Comparison of ENCODE assay signal across 25 mouse cellular contexts in genomic region chr12:69414826-69415572, GRCm38 (mm10). TPM values are rescaled to one million over a fixed set of nuclear protein-coding genes. Genes with fewer than 3 reads are reported as not detected.
DNase-seq lines count a peak whose midpoint lies in the region; ATAC-seq and TF ChIP-seq lines count a peak whose summit lies in the region.
"Had no signal": no experiment of that assay in that cellular context is flagged by ENCODE, and none has a peak within 500 bp of the region (broad histone marks: within the 10 kb centered on the region; RNA-seq: fewer than 3 reads in every experiment).

No protein-coding gene starts in this region.

- no peak overlapping the region for H3K9ac ChIP-seq in intestine, postnatal 0 days (ENCODE audit: low read depth, low read length)
- no peak overlapping the region for H3K9ac ChIP-seq in forebrain, embryonic 16.5 days (replicated peaks; ENCODE audit: low read depth, low read length)
- no peak overlapping the region for H3K9ac ChIP-seq in forebrain, postnatal 0 days
- H3K9ac ChIP-seq: embryonic facial prominence, embryonic 15.5 days; hindbrain, embryonic 14.5 days; liver, embryonic 13.5 days; lung, embryonic 15.5 days; neural tube, embryonic 13.5 days had no signal

- H3K9me3 ChIP-seq in intestine, postnatal 0 days (ENCODE audit: control insufficient read depth): no peaks in the 10 kb centered on the region
- H3K9me3 ChIP-seq in forebrain, embryonic 16.5 days (ENCODE audit: control insufficient read depth, low read length): no peaks in the 10 kb centered on the region
- no peaks in the 10 kb centered on the region for H3K9me3 ChIP-seq in forebrain, postnatal 0 days (ENCODE audit: low read length)
- H3K9me3 ChIP-seq: embryonic facial prominence, embryonic 15.5 days; liver, embryonic 13.5 days; lung, embryonic 15.5 days; megakaryocyte, embryonic 14.5 days; neural tube, embryonic 13.5 days had no signal

- no peaks in the 10 kb centered on the region for H3K27me3 ChIP-seq in intestine, postnatal 0 days (replicated peaks; ENCODE audit: control insufficient read depth, insufficient read depth, low read length)
- no peaks in the 10 kb centered on the region for H3K27me3 ChIP-seq in forebrain, embryonic 16.5 days (replicated peaks; ENCODE audit: control insufficient read depth, insufficient read depth, low read length)
- H3K27me3 ChIP-seq in forebrain, postnatal 0 days (ENCODE audit: insufficient read depth, low read length): no peaks in the 10 kb centered on the region
- H3K27me3 ChIP-seq: embryonic facial prominence, embryonic 15.5 days; liver, embryonic 13.5 days; lung, embryonic 15.5 days; neural tube, embryonic 13.5 days had no signal

- no peak for TF ChIP-seq CTCF in intestine, postnatal 0 days (IDR thresholded peaks at IDR 0.05; ENCODE audit: low read depth)
- TF ChIP-seq CTCF in forebrain, postnatal 0 days (IDR thresholded peaks at IDR 0.05; ENCODE audit: low read depth): no peak

- H3K4me3 ChIP-seq in intestine, postnatal 0 days (ENCODE audit: low read depth, low read length): no peak overlapping the region
- no peak overlapping the region for H3K4me3 ChIP-seq in forebrain, embryonic 16.5 days (replicated peaks; ENCODE audit: low read length)
- H3K4me3 ChIP-seq in forebrain, postnatal 0 days (ENCODE audit: low read depth, low read length): no peak overlapping the region
- H3K4me3 ChIP-seq: embryonic facial prominence, embryonic 15.5 days; heart, adult 2 months; liver, embryonic 13.5 days; lung, embryonic 15.5 days; megakaryocyte, embryonic 14.5 days; neural tube, embryonic 13.5 days had no signal

- H3K36me3 ChIP-seq in intestine, postnatal 0 days (ENCODE audit: control insufficient read depth, insufficient read depth): no peaks in the 10 kb centered on the region
- H3K36me3 ChIP-seq in forebrain, embryonic 16.5 days (ENCODE audit: control insufficient read depth, insufficient read depth): no peaks in the 10 kb centered on the region
- H3K36me3 ChIP-seq in forebrain, postnatal 0 days (ENCODE audit: insufficient read depth): no peaks in the 10 kb centered on the region
- H3K36me3 ChIP-seq: embryonic facial prominence, embryonic 15.5 days; liver, embryonic 13.5 days; lung, embryonic 15.5 days; neural tube, embryonic 13.5 days had no signal

- no peak overlapping the region for H3K27ac ChIP-seq in intestine, postnatal 0 days (ENCODE audit: low read depth, low read length)
- no peak overlapping the region for H3K27ac ChIP-seq in forebrain, embryonic 16.5 days (ENCODE audit: low read length)
- no peak overlapping the region for H3K27ac ChIP-seq in forebrain, postnatal 0 days (ENCODE audit: low read depth, low read length)
- H3K27ac ChIP-seq: embryonic facial prominence, embryonic 15.5 days; heart, adult 2 months; hindbrain, embryonic 14.5 days; kidney, postnatal 0 days; liver, embryonic 13.5 days; lung, embryonic 15.5 days; neural tube, embryonic 13.5 days; stomach, postnatal 0 days had no signal

- no peaks in the 10 kb centered on the region for H3K4me1 ChIP-seq in intestine, postnatal 0 days (replicated peaks; ENCODE audit: control insufficient read depth, insufficient read depth, low read length)
- H3K4me1 ChIP-seq in forebrain, embryonic 16.5 days (replicated peaks; ENCODE audit: control insufficient read depth, insufficient read depth, low read length): 0 out of 2 replicates have a peak, but pooled peaks cover 2% of the 10 kb centered on the region
- no peaks in the 10 kb centered on the region for H3K4me1 ChIP-seq in forebrain, postnatal 0 days (ENCODE audit: insufficient read depth)
- H3K4me1 ChIP-seq: liver, embryonic 13.5 days had no signal

- DNase-seq in heart, adult 18-20 months: peak; percentile 23 to 55
- no peak for DNase-seq in heart, adult 8-10 months (ENCODE audit: low spot score)
- DNase-seq in MN1 (ENCODE audit: low spot score): peak; percentile 60
- no peak for DNase-seq in cerebellum, postnatal 25 days
- DNase-seq in forebrain, postnatal 0 days: no peak
- DNase-seq: adrenal gland, postnatal 25 days; cerebellum, adult 8-10 months; heart, postnatal 36 days; layer of hippocampus, adult 9-11 months; liver, embryonic 13.5 days; lung, postnatal 36 days; midbrain, embryonic 14.5 days; retina, postnatal 1 day; right cerebral cortex, postnatal 25 days had no signal

- ATAC-seq in intestine, postnatal 0 days: peak; percentile 34; the same call in 1 of the 2 replicates
- no peak for ATAC-seq in forebrain, embryonic 16.5 days
- ATAC-seq in forebrain, postnatal 0 days: no peak
- ATAC-seq: forebrain, embryonic 14.5 days had no signal

- no peak overlapping the region for H3K4me2 ChIP-seq in intestine, postnatal 0 days (replicated peaks; ENCODE audit: low read depth)
- no peak overlapping the region for H3K4me2 ChIP-seq in forebrain, embryonic 16.5 days (ENCODE audit: low read length)
- H3K4me2 ChIP-seq in forebrain, postnatal 0 days (ENCODE audit: low read depth): no peak overlapping the region
- H3K4me2 ChIP-seq: embryonic facial prominence, embryonic 15.5 days; hindbrain, embryonic 14.5 days; liver, embryonic 13.5 days; lung, embryonic 15.5 days; neural tube, embryonic 13.5 days had no signal

- WGBS in intestine, postnatal 0 days: 55% methylated on average over 4 of the region's 4 CpGs
- 74% methylated on average over 4 of the region's 4 CpGs for WGBS in forebrain, embryonic 16.5 days
- WGBS in forebrain, postnatal 0 days: 86% methylated on average over 4 of the region's 4 CpGs

RNA-seq across cellular contexts. Expression of gene Gm9887, which starts 42.7 kb away (rescaled TPM):
- total RNA-seq in heart, adult 18-20 months (2021): under 1 TPM; 0.49 to 0.77 TPM
- total RNA-seq in heart, adult 8-10 months (2022): 1 to 10 TPM in 1 of 4 experiments, under 1 TPM in 3; 0.63 to 1.3 (median 0.77) TPM
- 1.9 and 2.4 TPM in 2 replicates for polyA plus RNA-seq in intestine, postnatal 0 days (2015; fragmentation: Nextera tagmentation; extraction: Ambion mirVana)
- 0.62 TPM in 1 of 2 replicates, not detected in the other for polyA plus RNA-seq in forebrain, embryonic 16.5 days (2015; fragmentation: Nextera tagmentation; extraction: Ambion mirVana)
- total RNA-seq in forebrain, postnatal 0 days (2014; rRNA removed): 1.6 and 1.8 TPM in 2 replicates
- polyA plus RNA-seq in forebrain, postnatal 0 days (2015; fragmentation: Nextera tagmentation; extraction: Ambion mirVana): 1.1 and 1.8 TPM in 2 replicates
- total RNA-seq: heart, postnatal 36 days had no signal

RNA-seq across cellular contexts. Expression of gene Arf6, which starts 43.0 kb away (rescaled TPM):
- 10 to 100 TPM; 36.6 to 38.1 TPM for total RNA-seq in heart, adult 18-20 months (2021)
- 10 to 100 TPM; 33.7 to 39.7 (median 39.6) TPM for total RNA-seq in heart, adult 8-10 months (2022)
- 82.7 and 86.3 TPM in 2 replicates for polyA plus RNA-seq in intestine, postnatal 0 days (2015; fragmentation: Nextera tagmentation; extraction: Ambion mirVana)
- 22.2 and 27.6 TPM in 2 replicates for polyA plus RNA-seq in forebrain, embryonic 16.5 days (2015; fragmentation: Nextera tagmentation; extraction: Ambion mirVana)
- 108 and 110 TPM in 2 replicates for total RNA-seq in forebrain, postnatal 0 days (2014; rRNA removed)
- 52.9 and 56.3 TPM in 2 replicates for polyA plus RNA-seq in forebrain, postnatal 0 days (2015; fragmentation: Nextera tagmentation; extraction: Ambion mirVana)

RNA-seq across cellular contexts. Expression of gene Nemf, which starts 58.0 kb away (rescaled TPM):
- 10 to 100 TPM; 22.8 to 23.2 TPM for total RNA-seq in heart, adult 18-20 months (2021)
- total RNA-seq in heart, adult 8-10 months (2022): 10 to 100 TPM; 18.9 to 22.6 (median 20.7) TPM
- polyA plus RNA-seq in intestine, postnatal 0 days (2015; fragmentation: Nextera tagmentation; extraction: Ambion mirVana): 41.9 and 45.3 TPM in 2 replicates
- 87.6 and 94.4 TPM in 2 replicates for polyA plus RNA-seq in forebrain, embryonic 16.5 days (2015; fragmentation: Nextera tagmentation; extraction: Ambion mirVana)
- 44.4 and 47.7 TPM in 2 replicates for total RNA-seq in forebrain, postnatal 0 days (2014; rRNA removed)
- polyA plus RNA-seq in forebrain, postnatal 0 days (2015; fragmentation: Nextera tagmentation; extraction: Ambion mirVana): 47.6 and 64.7 TPM in 2 replicates

Comparison
In these comparisons a context has a peak if more than half of its experiments do, and no peak if none do; other contexts are left out.
1. DNase-seq: peak in heart, adult 18-20 months (2 of 2) and MN1 (single experiment); none in heart, adult 8-10 months (single experiment), cerebellum, postnatal 25 days (0 of 2) and forebrain, postnatal 0 days (single experiment).